Mouse (Mus musculus): ENCODE measurements around the gene Tradd. TPM values are rescaled to one million over a fixed set of nuclear protein-coding genes. Genes with fewer than 3 reads are reported as not detected.
A peak's percentile ranks its signal among the peaks of the same experiment; 100 is the strongest.
"Not testable (repeated sequence)": the region's sequence is repeated elsewhere in the genome, so short reads cannot be mapped to it uniquely, and the experiment has no call there.

Gene Tradd
- total and polyA plus RNA-seq, 2 experiments from 2014 or later: 14.6 to 15.6 TPM

GRCm38 (mm10) chr8:105294776-105295175 is 30.4 kb upstream of the Tradd start:
- Histone ChIP-seq H3K4me2 (ENCODE audit: low read depth, low read length) (no peak overlapping the region), H3K27ac (no peak overlapping the region), H3K4me3 (ENCODE audit: low read length) (no peak overlapping the region), H3K4me1 (ENCODE audit: insufficient read depth, low read length) (peaks cover 19% of the 10 kb centered on the region), H3K9me3 (ENCODE audit: low read length) (no peaks in the 10 kb centered on the region), H3K36me3 (ENCODE audit: insufficient read depth, low read length) (peaks cover under 1% of the 10 kb centered on the region), H3K9ac (replicated peaks; ENCODE audit: low read length) (no peak overlapping the region), H3K27me3 (ENCODE audit: insufficient read depth, low read length) (no peaks in the 10 kb centered on the region)
- WGBS: 70% methylated on average over 9 of the region's 9 CpGs
- TF ChIP-seq CTCF (IDR thresholded peaks at IDR 0.05; ENCODE audit: low read depth): no peak
- DNase-seq (ENCODE audit: low spot score) (no peak), ATAC-seq (no peak)

GRCm38 (mm10) chr8:105293405-105293804 is 29.0 kb upstream of the Tradd start:
- H3K27ac ChIP-seq: no peak overlapping the region
- H3K4me3 ChIP-seq (ENCODE audit: low read length): no peak overlapping the region
- peaks cover 15% of the 10 kb centered on the region for H3K4me1 ChIP-seq (ENCODE audit: insufficient read depth, low read length)
- no peak overlapping the region for H3K9ac ChIP-seq (replicated peaks; ENCODE audit: low read length)
- no peak for ATAC-seq
- no peaks in the 10 kb centered on the region for H3K27me3 ChIP-seq (ENCODE audit: insufficient read depth, low read length)
- no peaks in the 10 kb centered on the region for H3K36me3 ChIP-seq (ENCODE audit: insufficient read depth, low read length)
- DNase-seq (ENCODE audit: low spot score): no peak
- no peak for TF ChIP-seq CTCF (IDR thresholded peaks at IDR 0.05; ENCODE audit: low read depth)
- no peak overlapping the region for H3K4me2 ChIP-seq (ENCODE audit: low read depth, low read length)
- 54% methylated on average over 19 of the region's 19 CpGs for WGBS
- H3K9me3 ChIP-seq (ENCODE audit: low read length): no peaks in the 10 kb centered on the region

GRCm38 (mm10) chr8:105292471-105292870 is 28.1 kb upstream of the Tradd start:
- WGBS: 85% methylated on average over 7 of the region's 7 CpGs
- DNase-seq (ENCODE audit: low spot score): no peak
- Histone ChIP-seq H3K27me3 (ENCODE audit: insufficient read depth, low read length) (no peaks in the 10 kb centered on the region), H3K4me1 (ENCODE audit: insufficient read depth, low read length) (peaks cover 13% of the 10 kb centered on the region), H3K27ac (no peak overlapping the region), H3K9me3 (ENCODE audit: low read length) (no peaks in the 10 kb centered on the region), H3K36me3 (ENCODE audit: insufficient read depth, low read length) (no peaks in the 10 kb centered on the region), H3K4me2 (ENCODE audit: low read depth, low read length) (no peak overlapping the region), H3K4me3 (ENCODE audit: low read length) (no peak overlapping the region), H3K9ac (replicated peaks; ENCODE audit: low read length) (no peak overlapping the region)
- no peak for ATAC-seq
- no peak for TF ChIP-seq CTCF (IDR thresholded peaks at IDR 0.05; ENCODE audit: low read depth)

DNA sequence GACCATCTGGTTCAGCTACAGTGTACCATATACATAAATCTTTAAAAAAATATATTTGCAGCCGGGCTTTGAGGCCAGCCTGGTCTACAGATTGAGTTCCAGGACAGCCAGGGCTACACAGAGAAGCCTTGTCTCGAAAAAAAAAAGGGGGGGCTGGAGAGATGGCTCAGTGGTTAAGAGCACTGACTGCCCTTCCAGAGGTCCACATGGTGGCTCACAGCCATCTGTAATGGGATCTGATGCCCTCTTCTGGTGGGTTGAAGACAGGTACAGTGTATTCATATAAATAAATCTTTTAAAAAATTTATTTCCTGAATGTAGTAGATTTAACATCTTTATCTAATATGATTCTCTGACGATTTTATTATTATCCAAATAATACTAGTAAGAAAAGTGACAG is 27.4 kb upstream of the Tradd start:
- not testable (repeated sequence) for H3K9ac ChIP-seq (replicated peaks; ENCODE audit: low read length); H3K27me3 ChIP-seq (ENCODE audit: insufficient read depth, low read length); H3K27ac ChIP-seq; H3K4me1 ChIP-seq (ENCODE audit: insufficient read depth, low read length); H3K4me2 ChIP-seq (ENCODE audit: low read depth, low read length); H3K9me3 ChIP-seq (ENCODE audit: low read length); H3K4me3 ChIP-seq (ENCODE audit: low read length); H3K36me3 ChIP-seq (ENCODE audit: insufficient read depth, low read length); DNase-seq (ENCODE audit: low spot score); ATAC-seq
- WGBS: 70% methylated on average over 3 of the region's 3 CpGs
- TF ChIP-seq CTCF (IDR thresholded peaks at IDR 0.05; ENCODE audit: low read depth): peak; percentile 24; the same call in 1 of the 2 replicates

GRCm38 (mm10) chr8:105291364-105291763 is 27.0 kb upstream of the Tradd start:
- H3K9ac ChIP-seq (replicated peaks; ENCODE audit: low read length); H3K4me3 ChIP-seq (ENCODE audit: low read length); ATAC-seq; H3K4me2 ChIP-seq (ENCODE audit: low read depth, low read length); H3K36me3 ChIP-seq (ENCODE audit: insufficient read depth, low read length); H3K9me3 ChIP-seq (ENCODE audit: low read length); H3K27me3 ChIP-seq (ENCODE audit: insufficient read depth, low read length); H3K27ac ChIP-seq; DNase-seq (ENCODE audit: low spot score): not testable (repeated sequence)
- H3K4me1 ChIP-seq (ENCODE audit: insufficient read depth, low read length): peaks cover 11% of the 10 kb centered on the region; the same call in 1 of the 2 replicates
- 85% methylated on average over 8 of the region's 8 CpGs for WGBS

- Histone ChIP-seq H3K9me3 (ENCODE audit: low read length) (no peaks in the 10 kb centered on the region), H3K9ac (replicated peaks; ENCODE audit: low read length) (no peak overlapping the region), H3K36me3 (ENCODE audit: insufficient read depth, low read length) (no peaks in the 10 kb centered on the region), H3K4me1 (ENCODE audit: insufficient read depth, low read length) (peaks cover 14% of the 10 kb centered on the region; the same call in 1 of the 2 replicates), H3K4me3 (ENCODE audit: low read length) (peak overlapping the region; percentile 54), H3K27me3 (ENCODE audit: insufficient read depth, low read length) (no peaks in the 10 kb centered on the region), H3K27ac (no peak overlapping the region), H3K4me2 (ENCODE audit: low read depth, low read length) (peak overlapping the region; percentile 72)
- 4% methylated on average over 31 of the region's 31 CpGs for WGBS
- DNase-seq (ENCODE audit: low spot score) (peak; percentile 90), ATAC-seq (no peak)
- TF ChIP-seq CTCF (IDR thresholded peaks at IDR 0.05; ENCODE audit: low read depth): peak; percentile 92
These were observed 26.3 kb upstream of the Tradd start for GRCm38 (mm10) chr8:105290554-105291314.

- H3K9me3 ChIP-seq (ENCODE audit: low read length): no peaks in the 10 kb centered on the region
- peak within 1 kb of the TSS; percentile 94 for H3K27ac ChIP-seq
- no peaks in the 10 kb centered on the region for H3K27me3 ChIP-seq (ENCODE audit: insufficient read depth, low read length)
- peak; percentile 76 for TF ChIP-seq CTCF (IDR thresholded peaks at IDR 0.05; ENCODE audit: low read depth)
- peak; percentile 16 for ATAC-seq
- WGBS: 1% methylated on average over 43 of the region's 43 CpGs
- DNase-seq (ENCODE audit: low spot score): peak; percentile 69
- H3K36me3 ChIP-seq (ENCODE audit: insufficient read depth, low read length): no peaks in the 10 kb centered on the region
- peak within 1 kb of the TSS; percentile 74 for H3K9ac ChIP-seq (replicated peaks; ENCODE audit: low read length)
- H3K4me1 ChIP-seq (ENCODE audit: insufficient read depth, low read length): peaks cover 18% of the 10 kb centered on the region; the same call in 1 of the 2 replicates
- H3K4me3 ChIP-seq (ENCODE audit: low read length): peak within 1 kb of the TSS; percentile 54
- H3K4me2 ChIP-seq (ENCODE audit: low read depth, low read length): peak within 1 kb of the TSS; percentile 72
These were observed 25.5 kb upstream of the Tradd start, which contains the start of gene 4931428F04Rik for GRCm38 (mm10) chr8:105289805-105290460. TSS of gene 4931428F04Rik (minus strand) at chr8:105289864.
